Mouse (Mus musculus): ENCODE results near the gene Cul7.

Gene Cul7

GRCm38 (mm10) chr17:46628791-46629684 lies 21.1 kb upstream of the Cul7 start, which contains the start of gene Ptk7:
Gene Ptk7 (minus strand): TSS chr17:46629504.
- no peak for DNase-seq (ENCODE audit: low spot score in 2 of 2)

GRCm38 (mm10) chr17:46629685-46630441 lies 20.3 kb upstream of the Cul7 start:
- DNase-seq (ENCODE audit: low spot score in 2 of 2), result no peak

- no peak for DNase-seq (ENCODE audit: low spot score in 2 of 2)
Measured at GRCm38 (mm10) chr17:46636831-46637523, 13.2 kb upstream of the Cul7 start.

GRCm38 (mm10) chr17:46639929-46640328 lies 10.2 kb upstream of the Cul7 start:
- no peak for DNase-seq (ENCODE audit: low spot score in 2 of 2)

GRCm38 (mm10) chr17:46642060-46642459 lies 8.1 kb upstream of the Cul7 start:
- DNase-seq (ENCODE audit: low spot score in 2 of 2), result no peak

GRCm38 (mm10) chr17:46644152-46644805 lies 5.9 kb upstream of the Cul7 start:
- DNase-seq (ENCODE audit: low spot score in 2 of 2), result no peak

- DNase-seq (ENCODE audit: low spot score in 2 of 2), result no peak
Measured at GRCm38 (mm10) chr17:46644916-46645475, 5.1 kb upstream of the Cul7 start.

- DNase-seq (ENCODE audit: low spot score in 2 of 2), result peak; percentile 98 to 99
Measured at GRCm38 (mm10) chr17:46645561-46646321, 4.4 kb upstream of the Cul7 start, which contains the start of the genes Klc4 and Mrpl2. Gene Klc4 (minus strand): TSS chr17:46646022. Gene Mrpl2 (plus strand): TSS chr17:46646229.

GRCm38 (mm10) chr17:46646322-46646662 lies 3.8 kb upstream of the Cul7 start:
- DNase-seq (ENCODE audit: low spot score in 2 of 2), result no peak

- no peak for DNase-seq (ENCODE audit: low spot score in 2 of 2)
Measured at GRCm38 (mm10) chr17:46647279-46647678, 2.9 kb upstream of the Cul7 start.

- no peak for DNase-seq (ENCODE audit: low spot score in 2 of 2)
Measured at GRCm38 (mm10) chr17:46648436-46648835, 1.7 kb upstream of the Cul7 start.

GRCm38 (mm10) chr17:46649811-46650210 lies 326 bp upstream of the Cul7 start:
- DNase-seq (ENCODE audit: low spot score in 2 of 2), result no peak

- DNase-seq (ENCODE audit: low spot score in 2 of 2), result no peak
Measured at GRCm38 (mm10) chr17:46651292-46651691, 1.2 kb downstream of the Cul7 start.

- no peak for DNase-seq (ENCODE audit: low spot score in 2 of 2)
Measured at GRCm38 (mm10) chr17:46651755-46652547, 1.8 kb downstream of the Cul7 start.

GRCm38 (mm10) chr17:46656054-46656453 lies 5.9 kb downstream of the Cul7 start:
- DNase-seq (ENCODE audit: low spot score in 2 of 2), result no peak

GRCm38 (mm10) chr17:46661351-46661750 lies 11.2 kb downstream of the Cul7 start:
- no peak for DNase-seq (ENCODE audit: low spot score in 2 of 2)

- no peak for DNase-seq (ENCODE audit: low spot score in 2 of 2)
Measured at GRCm38 (mm10) chr17:46661981-46662380, 11.8 kb downstream of the Cul7 start.

- no peak for DNase-seq (ENCODE audit: low spot score in 2 of 2)
Measured at GRCm38 (mm10) chr17:46662730-46663129, 12.6 kb downstream of the Cul7 start.

GRCm38 (mm10) chr17:46667712-46668111 lies 17.6 kb downstream of the Cul7 start:
- no peak for DNase-seq (ENCODE audit: low spot score in 2 of 2)

- DNase-seq (ENCODE audit: low spot score in 2 of 2), result no peak
Measured at GRCm38 (mm10) chr17:46669911-46670310, 19.8 kb downstream of the Cul7 start.

All from spleen, postnatal 14 days (tissue).